Mouse (Mus musculus): ENCODE measurements around the gene Macc1. TPM values are rescaled to one million over a fixed set of nuclear protein-coding genes. Genes with fewer than 3 reads are reported as not detected.

Gene Macc1
- polyA plus RNA-seq, 2 experiments = 1.3 to 2.1 TPM

DNA sequence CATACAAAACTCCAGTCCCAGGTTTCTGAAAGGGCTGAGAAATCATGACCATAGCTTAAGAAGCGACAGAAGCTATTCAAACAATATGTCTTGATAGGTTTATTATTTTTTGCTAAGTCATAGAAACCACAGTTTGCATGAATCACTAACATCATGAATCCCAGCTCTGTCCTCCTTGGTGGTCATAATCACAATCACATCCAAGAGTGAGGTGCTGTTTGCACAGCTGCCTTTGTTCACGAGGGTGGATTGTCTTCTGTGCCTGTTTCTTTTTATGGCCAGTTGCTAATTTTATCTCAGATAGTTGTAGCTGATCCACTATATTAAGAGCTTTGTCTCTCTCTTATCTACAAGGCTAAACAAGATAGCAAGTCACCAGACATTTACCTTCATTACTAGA lies 72.6 kb downstream of the Macc1 start:
- H3K27ac ChIP-seq (replicated peaks; ENCODE audit: low read depth, low read length) = no peak overlapping the region
- no peak for TF ChIP-seq POLR2A (IDR thresholded peaks at IDR 0.05; ENCODE audit: borderline replicate concordance, extremely low read depth, insufficient read depth, insufficient read length)
- H3K4me3 ChIP-seq (replicated peaks; ENCODE audit: low read length) = no peak overlapping the region
- H3K9ac ChIP-seq (ENCODE audit: low read depth, low read length, severe bottlenecking) = no peak overlapping the region
- no peaks in the 10 kb centered on the region for H3K27me3 ChIP-seq (ENCODE audit: control insufficient read depth, insufficient read depth, low read length)
- WGBS = 70% methylated on average over 2 of the region's 2 CpGs
- H3K4me2 ChIP-seq (replicated peaks; ENCODE audit: low read depth, low read length, severe bottlenecking) = no peak overlapping the region
- no peaks in the 10 kb centered on the region for H3K36me3 ChIP-seq (ENCODE audit: control insufficient read depth, insufficient read depth, low read length)
- no peaks in the 10 kb centered on the region for H3K4me1 ChIP-seq (ENCODE audit: control insufficient read depth, insufficient read depth, low read length)
- no peak for ATAC-seq (ENCODE audit: low FRiP score, low read depth)
- DNase-seq (ENCODE audit: low spot score) = no peak
- no peaks in the 10 kb centered on the region for H3K9me3 ChIP-seq (ENCODE audit: control insufficient read depth, low read length)

DNA sequence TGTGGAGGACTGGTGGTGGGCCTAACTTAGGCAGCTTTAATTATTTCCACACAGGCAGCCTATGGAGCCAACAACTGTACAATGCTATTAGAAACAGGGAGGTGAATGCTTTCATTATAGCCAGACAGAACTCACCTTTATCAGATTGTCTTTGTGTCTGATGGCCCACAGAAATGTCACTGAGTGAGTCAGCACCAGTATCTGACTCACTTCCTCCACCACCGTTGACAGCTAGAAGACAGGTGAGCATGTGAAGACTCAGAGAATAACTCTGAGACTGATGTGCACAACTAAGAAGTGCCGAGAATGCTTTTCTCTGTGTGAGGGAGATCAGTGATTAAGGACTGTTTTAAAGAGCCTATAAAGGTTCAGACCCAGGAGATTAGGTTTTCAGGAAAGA lies 73.9 kb downstream of the Macc1 start:
- no peaks in the 10 kb centered on the region for H3K9me3 ChIP-seq (ENCODE audit: control insufficient read depth, low read length)
- H3K4me1 ChIP-seq (ENCODE audit: control insufficient read depth, insufficient read depth, low read length) = no peaks in the 10 kb centered on the region
- WGBS = 65% methylated on average over 2 of the region's 2 CpGs
- no peaks in the 10 kb centered on the region for H3K27me3 ChIP-seq (ENCODE audit: control insufficient read depth, insufficient read depth, low read length)
- no peak overlapping the region for H3K4me2 ChIP-seq (replicated peaks; ENCODE audit: low read depth, low read length, severe bottlenecking)
- no peak for TF ChIP-seq POLR2A (IDR thresholded peaks at IDR 0.05; ENCODE audit: borderline replicate concordance, extremely low read depth, insufficient read depth, insufficient read length)
- no peak for DNase-seq (ENCODE audit: low spot score)
- ATAC-seq (ENCODE audit: low FRiP score, low read depth) = no peak
- no peak overlapping the region for H3K9ac ChIP-seq (ENCODE audit: low read depth, low read length, severe bottlenecking)
- H3K27ac ChIP-seq (replicated peaks; ENCODE audit: low read depth, low read length) = no peak overlapping the region
- no peaks in the 10 kb centered on the region for H3K36me3 ChIP-seq (ENCODE audit: control insufficient read depth, insufficient read depth, low read length)
- no peak overlapping the region for H3K4me3 ChIP-seq (replicated peaks; ENCODE audit: low read length)

DNA sequence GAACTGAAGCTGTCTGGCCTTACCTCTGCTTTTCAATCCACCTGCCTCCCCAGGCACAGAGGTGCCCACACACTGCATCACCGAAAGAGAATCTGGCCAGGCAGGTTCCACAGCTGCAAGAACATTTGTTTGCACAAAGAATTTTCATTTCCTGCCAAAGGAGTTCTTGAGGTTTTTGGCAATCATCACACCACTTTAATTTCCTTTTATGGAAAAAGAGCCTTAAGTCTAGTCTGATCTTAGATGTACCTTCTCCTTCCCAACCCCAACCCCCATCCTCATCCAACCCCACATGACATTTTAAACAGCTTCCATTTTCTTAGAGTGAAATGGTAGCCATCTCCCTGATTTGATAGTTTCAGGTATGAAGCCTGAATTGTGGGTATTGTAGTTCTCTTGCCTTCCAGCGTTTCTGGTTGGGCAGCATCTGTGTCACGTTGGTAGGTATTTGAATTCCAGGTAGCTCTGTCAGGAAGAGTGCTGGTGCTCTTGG lies 76.2 kb downstream of the Macc1 start:
- no peak for TF ChIP-seq POLR2A (IDR thresholded peaks at IDR 0.05; ENCODE audit: borderline replicate concordance, extremely low read depth, insufficient read depth, insufficient read length)
- Histone ChIP-seq H3K9me3 (ENCODE audit: control insufficient read depth, low read length) (no peaks in the 10 kb centered on the region), H3K9ac (ENCODE audit: low read depth, low read length, severe bottlenecking) (no peak overlapping the region), H3K4me1 (ENCODE audit: control insufficient read depth, insufficient read depth, low read length) (no peaks in the 10 kb centered on the region), H3K36me3 (ENCODE audit: control insufficient read depth, insufficient read depth, low read length) (no peaks in the 10 kb centered on the region), H3K4me2 (replicated peaks; ENCODE audit: low read depth, low read length, severe bottlenecking) (no peak overlapping the region), H3K27me3 (ENCODE audit: control insufficient read depth, insufficient read depth, low read length) (no peaks in the 10 kb centered on the region), H3K4me3 (replicated peaks; ENCODE audit: low read length) (no peak overlapping the region), H3K27ac (replicated peaks; ENCODE audit: low read depth, low read length) (no peak overlapping the region)
- DNase-seq (ENCODE audit: low spot score) (peak; percentile 55), ATAC-seq (ENCODE audit: low FRiP score, low read depth) (peak; percentile 69)
- 35% methylated on average over 3 of the region's 3 CpGs for WGBS

DNA sequence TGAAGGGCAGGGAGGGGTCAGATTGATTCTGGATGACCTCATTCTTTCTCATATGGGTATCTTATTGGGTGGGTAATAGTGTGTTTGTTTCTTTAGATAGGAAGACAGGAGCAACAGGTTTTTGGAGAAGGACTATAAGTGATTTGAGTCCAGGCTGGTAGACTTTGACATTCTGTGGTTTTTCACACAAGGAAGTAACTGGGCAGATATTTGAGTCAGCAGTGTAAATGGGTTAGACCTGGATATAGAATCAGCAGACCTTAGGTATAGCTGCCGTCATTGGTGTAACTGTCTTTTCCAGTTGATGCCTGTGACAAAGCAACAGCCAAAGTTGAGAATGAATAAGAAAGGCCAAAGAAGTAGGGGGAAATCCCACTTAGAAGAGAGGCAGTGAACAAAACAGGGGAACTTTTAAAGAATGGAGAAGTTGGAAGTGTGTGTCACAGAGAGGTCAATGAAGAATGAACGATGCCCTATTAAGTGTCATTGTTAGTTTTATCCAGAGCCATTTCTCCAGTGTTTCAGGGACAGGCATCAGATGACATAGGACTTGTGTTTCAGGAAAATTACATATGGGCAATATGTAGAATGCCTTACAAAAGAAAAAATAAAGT lies 84.1 kb downstream of the Macc1 start:
- no peaks in the 10 kb centered on the region for H3K9me3 ChIP-seq (ENCODE audit: control insufficient read depth, low read length)
- DNase-seq (ENCODE audit: low spot score) (no peak), ATAC-seq (ENCODE audit: low FRiP score, low read depth) (no peak)
- no peak for TF ChIP-seq POLR2A (IDR thresholded peaks at IDR 0.05; ENCODE audit: borderline replicate concordance, extremely low read depth, insufficient read depth, insufficient read length)
- H3K27ac ChIP-seq (replicated peaks; ENCODE audit: low read depth, low read length) = no peak overlapping the region
- no peaks in the 10 kb centered on the region for H3K27me3 ChIP-seq (ENCODE audit: control insufficient read depth, insufficient read depth, low read length)
- H3K9ac ChIP-seq (ENCODE audit: low read depth, low read length, severe bottlenecking) = no peak overlapping the region
- no peak overlapping the region for H3K4me3 ChIP-seq (replicated peaks; ENCODE audit: low read length)
- WGBS = 90% methylated on average over 2 of the region's 2 CpGs
- no peaks in the 10 kb centered on the region for H3K36me3 ChIP-seq (ENCODE audit: control insufficient read depth, insufficient read depth, low read length)
- no peaks in the 10 kb centered on the region for H3K4me1 ChIP-seq (ENCODE audit: control insufficient read depth, insufficient read depth, low read length)
- no peak overlapping the region for H3K4me2 ChIP-seq (replicated peaks; ENCODE audit: low read depth, low read length, severe bottlenecking)

DNA sequence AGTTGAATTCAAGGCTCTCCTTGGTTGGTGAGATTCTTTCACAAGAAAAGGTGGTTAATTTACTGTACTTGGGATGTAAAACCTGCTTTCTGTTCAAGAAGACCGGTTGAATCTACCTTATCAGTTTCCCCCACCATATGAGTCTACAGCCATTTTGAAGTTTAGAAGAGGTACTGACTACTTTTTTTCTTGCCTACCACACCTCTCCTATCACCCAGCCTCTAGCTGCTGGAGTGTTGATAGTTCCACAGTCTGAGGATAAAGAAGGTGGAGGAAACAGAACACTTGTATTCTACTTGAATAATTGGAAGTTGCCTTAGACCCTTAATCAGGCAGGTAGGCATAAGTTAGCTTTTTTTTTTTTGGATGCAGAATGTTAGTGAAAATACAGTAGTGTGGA lies 88.2 kb downstream of the Macc1 start:
- no peak for TF ChIP-seq POLR2A (IDR thresholded peaks at IDR 0.05; ENCODE audit: borderline replicate concordance, extremely low read depth, insufficient read depth, insufficient read length)
- Histone ChIP-seq H3K9ac (ENCODE audit: low read depth, low read length, severe bottlenecking) (no peak overlapping the region), H3K36me3 (ENCODE audit: control insufficient read depth, insufficient read depth, low read length) (no peaks in the 10 kb centered on the region), H3K4me3 (replicated peaks; ENCODE audit: low read length) (no peak overlapping the region), H3K9me3 (ENCODE audit: control insufficient read depth, low read length) (no peaks in the 10 kb centered on the region), H3K27ac (replicated peaks; ENCODE audit: low read depth, low read length) (no peak overlapping the region), H3K4me2 (replicated peaks; ENCODE audit: low read depth, low read length, severe bottlenecking) (no peak overlapping the region), H3K27me3 (ENCODE audit: control insufficient read depth, insufficient read depth, low read length) (no peaks in the 10 kb centered on the region), H3K4me1 (ENCODE audit: control insufficient read depth, insufficient read depth, low read length) (no peaks in the 10 kb centered on the region)
- ATAC-seq (ENCODE audit: low FRiP score, low read depth) (no peak), DNase-seq (ENCODE audit: low spot score) (no peak)
- WGBS = 90% methylated on average over 1 of the region's 1 CpGs
